Mouse (Mus musculus): ENCODE data around the gene Gm13101.
"Not testable (repeated sequence)": the region's sequence is repeated elsewhere in the genome, so short reads cannot be mapped to it uniquely, and the experiment has no call there.

DNA sequence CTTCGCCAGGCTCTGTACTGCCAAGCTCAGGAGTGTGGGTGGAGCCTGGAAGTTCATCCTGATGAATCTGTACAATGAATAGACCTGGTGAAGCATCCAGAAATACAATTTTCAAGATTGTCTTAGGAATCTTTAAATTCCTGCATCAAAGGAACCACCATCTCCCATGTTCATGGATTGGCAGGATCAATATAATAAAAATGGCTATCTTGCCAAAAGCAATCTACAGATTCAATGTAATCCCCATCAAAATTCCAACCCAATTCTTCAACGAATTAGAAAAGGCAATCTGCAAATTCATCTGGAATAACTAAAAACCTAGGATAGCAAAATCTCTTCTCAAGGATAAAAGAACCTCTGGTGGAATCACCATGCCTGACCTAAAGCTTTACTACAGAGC, at the start of gene Gm13101:
- not testable (repeated sequence) for TF ChIP-seq CTCF (IDR thresholded peaks at IDR 0.05; ENCODE audit: extremely low read depth, insufficient read depth, insufficient read length, insufficient replicate concordance); POLR2A (IDR thresholded peaks at IDR 0.05; ENCODE audit: low read depth, low read length)

Measured in spleen, adult 2 months (tissue).